Mouse (Mus musculus): ENCODE results near the gene Dnaic2. TPM values are rescaled to one million over a fixed set of nuclear protein-coding genes. Genes with fewer than 3 reads are reported as not detected.

Dnaic2 gene
- total RNA-seq, 2 experiments from 2014 or later = 1.6 to 3.5 TPM

GRCm38 (mm10) chr11:114795848-114796322 lies 68.7 kb downstream of the Dnaic2 start, which contains the start of gene Btbd17:
TSS of gene Btbd17 (minus strand) at chr11:114795945.
- DNase-seq (ENCODE audit: low spot score in 2 of 2) = peak; percentile 78 to 85

- DNase-seq (ENCODE audit: low spot score in 2 of 2) = peak in 1 of 2 experiments; percentile 36
These were observed 70.0 kb downstream of the Dnaic2 start for GRCm38 (mm10) chr11:114797176-114797575.

- no peak for DNase-seq (ENCODE audit: low spot score in 2 of 2)
These were observed 70.8 kb downstream of the Dnaic2 start for GRCm38 (mm10) chr11:114797981-114798380.

GRCm38 (mm10) chr11:114798624-114799023 lies 71.4 kb downstream of the Dnaic2 start, which contains the start of gene Gpr142:
TSS of gene Gpr142 (plus strand) at chr11:114798924.
- DNase-seq (ENCODE audit: low spot score in 2 of 2) = no peak

- DNase-seq (ENCODE audit: low spot score in 2 of 2) = no peak
These were observed 74.7 kb downstream of the Dnaic2 start for GRCm38 (mm10) chr11:114801906-114802305.

GRCm38 (mm10) chr11:114802540-114803267 lies 75.5 kb downstream of the Dnaic2 start:
- DNase-seq (ENCODE audit: low spot score in 2 of 2) = no peak

- DNase-seq (ENCODE audit: low spot score in 2 of 2) = no peak
These were observed 76.8 kb downstream of the Dnaic2 start for GRCm38 (mm10) chr11:114803990-114804389.

- no peak for DNase-seq (ENCODE audit: low spot score in 2 of 2)
These were observed 79.8 kb downstream of the Dnaic2 start for GRCm38 (mm10) chr11:114807025-114807424.

Other genes starting within 250 kb of the Dnaic2 start
- gene Rpl38, start 58.9 kb upstream of the Dnaic2 start, total RNA-seq (2021) = 100 to 1,000 TPM; 800 to 850 TPM
- 10 to 100 TPM; 26.0 to 30.1 TPM for gene Ttyh2, start 52.0 kb upstream of the Dnaic2 start, total RNA-seq (2021)
- gene Kif19a, start 38.0 kb downstream of the Dnaic2 start, total RNA-seq (2021) = 10 to 100 TPM; 15.4 to 18.9 TPM
- 10 to 100 TPM; 31.5 to 34.9 TPM for gene Btbd17, start 68.5 kb downstream of the Dnaic2 start, total RNA-seq (2021)
- gene Gpr142, start 71.5 kb downstream of the Dnaic2 start, total RNA-seq (2021) = not detected
- gene Gprc5c, start 123.7 kb downstream of the Dnaic2 start, total RNA-seq (2021) = 1 to 10 TPM; 4.7 to 6.0 TPM
- gene Cd300a, start 162.6 kb downstream of the Dnaic2 start, total RNA-seq (2021) = 1 to 10 TPM in 1 of 2 experiments, under 1 TPM in 1; 0.19 to 1.1 TPM
- under 1 TPM in 1 of 2 experiments, not detected in 1; 0.12 TPM for gene Cd300lb, start 207.0 kb downstream of the Dnaic2 start, total RNA-seq (2021)
- gene Cd300c, start 241.7 kb downstream of the Dnaic2 start, total RNA-seq (2021) = not detected